Mouse (Mus musculus) embryo, embryonic 9.5 days (tissue): ENCODE measurements around the gene Rapgef3.

ENCODE experiments used
- DNase-seq: peaks from one replicate; pipeline ENCODE4 v3.0.0-alpha.2; 2017; ENCODE audit errors: extremely low spot score

Rapgef3 gene

GRCm38 (mm10) chr15:97721008-97721701 lies 46.6 kb downstream of the Rapgef3 start:
- no peak for DNase-seq

- DNase-seq = no peak
These were observed 47.6 kb downstream of the Rapgef3 start for GRCm38 (mm10) chr15:97720026-97720675.

GRCm38 (mm10) chr15:97719494-97719893 lies 48.3 kb downstream of the Rapgef3 start:
- no peak for DNase-seq

- no peak for DNase-seq
These were observed 49.1 kb downstream of the Rapgef3 start for GRCm38 (mm10) chr15:97718535-97719155.

GRCm38 (mm10) chr15:97717861-97718534 lies 49.8 kb downstream of the Rapgef3 start:
- DNase-seq = peak; percentile 60

GRCm38 (mm10) chr15:97716782-97717181 lies 51.0 kb downstream of the Rapgef3 start:
- DNase-seq = no peak

- no peak for DNase-seq
These were observed 52.0 kb downstream of the Rapgef3 start for GRCm38 (mm10) chr15:97715734-97716133.

GRCm38 (mm10) chr15:97715083-97715482 lies 52.7 kb downstream of the Rapgef3 start:
- DNase-seq = no peak

GRCm38 (mm10) chr15:97712546-97712945 lies 55.2 kb downstream of the Rapgef3 start:
- no peak for DNase-seq

- no peak for DNase-seq
These were observed 56.9 kb downstream of the Rapgef3 start for GRCm38 (mm10) chr15:97710906-97711305.

GRCm38 (mm10) chr15:97705211-97706050 lies 62.3 kb downstream of the Rapgef3 start, which contains the start of gene Rpap3:
Gene Rpap3 (minus strand): TSS chr15:97705825.
- peak; percentile 84 for DNase-seq

GRCm38 (mm10) chr15:97696616-97697015 lies 71.2 kb downstream of the Rapgef3 start:
- no peak for DNase-seq
